Mouse (Mus musculus) lung, postnatal 0 days (tissue): ENCODE measurements around the gene Col6a6. TPM values are rescaled to one million over a fixed set of nuclear protein-coding genes. Genes with fewer than 3 reads are reported as not detected.
"Not testable (repeated sequence)": the region's sequence is repeated elsewhere in the genome, so short reads cannot be mapped to it uniquely, and the experiment has no call there.

Experiments
- ATAC-seq: fragments of 200-750 bp; cut with Nextera tagmentation; 2 replicates; pipeline ENCODE4 v1.8.0; 2017; ENCODE audit warnings: moderate library complexity
- DNase-seq: peaks from one replicate; pipeline ENCODE4 v3.0.0-alpha.2; 2016; ENCODE audit warnings: low spot score
- H3K27ac ChIP-seq: fragments of 300-500 bp; sonication (generic); 2 replicates; pipeline ENCODE4 v1.5.1; 2014; ENCODE audit warnings: antibody characterized with exemption, mild to moderate bottlenecking, low read length, mixed read lengths
- H3K27me3 ChIP-seq: fragments of 300-500 bp; sonication (generic); replicated peaks from 2 replicates; pipeline ENCODE4 v1.6.1; 2014; ENCODE audit warnings: low read length, mixed read lengths; ENCODE audit not compliant: insufficient read depth
- H3K36me3 ChIP-seq: fragments of 300-500 bp; sonication (generic); 2 replicates; pipeline ENCODE4 v1.6.1; 2014; ENCODE audit warnings: low read length, mixed read lengths; ENCODE audit not compliant: insufficient read depth
- H3K4me1 ChIP-seq: fragments of 300-500 bp; sonication (generic); 2 replicates; pipeline ENCODE4 v1.6.1; 2014; ENCODE audit warnings: antibody characterized with exemption, low read depth, low read length, mixed read lengths; ENCODE audit not compliant: insufficient read depth
- H3K4me2 ChIP-seq: fragments of 300-500 bp; sonication (generic); replicated peaks from 2 replicates; pipeline ENCODE4 v1.6.1; 2014; ENCODE audit warnings: low read depth, mild to moderate bottlenecking, low read length, moderate library complexity, mixed read lengths
- H3K4me3 ChIP-seq: fragments of 300-500 bp; sonication (generic); 2 replicates; pipeline ENCODE4 v1.5.1; 2014; ENCODE audit warnings: low read depth, low read length
- H3K9ac ChIP-seq: fragments of 300-500 bp; sonication (generic); replicated peaks from 2 replicates; pipeline ENCODE4 v1.6.1; 2014; ENCODE audit warnings: low read depth, mild to moderate bottlenecking
- H3K9me3 ChIP-seq: fragments of 300-500 bp; sonication (generic); 2 replicates; pipeline ENCODE4 v1.6.1; 2016; ENCODE audit warnings: low read length, mixed read lengths
- CTCF ChIP-seq: IDR thresholded peaks from 2 replicates; pipeline ENCODE4 v1.5.1; 2016; ENCODE audit warnings: antibody characterized with exemption, mild to moderate bottlenecking
- EP300 ChIP-seq: IDR thresholded peaks from 2 replicates; pipeline ENCODE4 v1.6.1; 2016; ENCODE audit warnings: antibody characterized with exemption, mild to moderate bottlenecking, control low read depth
- WGBS: fragments of 180-500 bp; shearing (Covaris S2); extraction: QIAGEN DNeasy Blood & Tissue Kit; methylation state at CpG from one replicate; pipeline ENCODE4 v1.1.7; 2014; 5-methylcytosine and 5-hydroxymethylcytosine counted together
- polyA plus RNA-seq: library from polyadenylated mRNA; unstranded; fragments of >200 nt; fragmentation: Nextera tagmentation; extraction: Ambion mirVana; gene quantifications from 2 replicates; pipeline ENCODE4 v1.2.1, GENCODE M21; 2015

Col6a6 gene
- polyA plus RNA-seq, 1 experiment from 2014 or later: 0.07 TPM

DNA sequence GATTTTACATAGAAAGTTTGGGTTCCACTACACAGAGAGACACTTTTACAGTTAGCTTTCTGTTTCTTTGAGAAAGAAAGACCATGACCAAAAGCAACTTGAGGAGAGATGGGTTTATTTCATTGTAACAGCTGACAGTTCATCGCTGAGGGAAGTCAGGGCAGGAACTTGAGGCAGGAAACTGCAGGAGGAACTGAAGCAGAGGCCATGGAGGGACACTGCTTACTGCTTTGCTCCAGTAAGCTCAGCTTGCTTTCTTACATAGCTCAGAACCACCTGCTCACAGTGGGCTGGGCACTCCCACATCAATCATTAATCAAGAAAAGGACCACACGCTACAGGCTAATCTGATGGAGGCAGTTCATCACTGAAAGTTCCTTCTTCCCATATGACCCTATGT lies 171.8 kb downstream of the Col6a6 start:
- H3K9me3 ChIP-seq: no peaks in the 10 kb centered on the region
- H3K27ac ChIP-seq: no peak overlapping the region
- no peak overlapping the region for H3K4me3 ChIP-seq
- DNase-seq (no peak), ATAC-seq (no peak)
- H3K9ac ChIP-seq: no peak overlapping the region
- H3K36me3 ChIP-seq: peaks cover 24% of the 10 kb centered on the region; the same call in 1 of the 2 replicates
- TF ChIP-seq CTCF (no peak), EP300 (no peak)
- H3K4me2 ChIP-seq: no peak overlapping the region
- WGBS: 65% methylated on average over 2 of the region's 2 CpGs
- no peaks in the 10 kb centered on the region for H3K4me1 ChIP-seq
- no peaks in the 10 kb centered on the region for H3K27me3 ChIP-seq

DNA sequence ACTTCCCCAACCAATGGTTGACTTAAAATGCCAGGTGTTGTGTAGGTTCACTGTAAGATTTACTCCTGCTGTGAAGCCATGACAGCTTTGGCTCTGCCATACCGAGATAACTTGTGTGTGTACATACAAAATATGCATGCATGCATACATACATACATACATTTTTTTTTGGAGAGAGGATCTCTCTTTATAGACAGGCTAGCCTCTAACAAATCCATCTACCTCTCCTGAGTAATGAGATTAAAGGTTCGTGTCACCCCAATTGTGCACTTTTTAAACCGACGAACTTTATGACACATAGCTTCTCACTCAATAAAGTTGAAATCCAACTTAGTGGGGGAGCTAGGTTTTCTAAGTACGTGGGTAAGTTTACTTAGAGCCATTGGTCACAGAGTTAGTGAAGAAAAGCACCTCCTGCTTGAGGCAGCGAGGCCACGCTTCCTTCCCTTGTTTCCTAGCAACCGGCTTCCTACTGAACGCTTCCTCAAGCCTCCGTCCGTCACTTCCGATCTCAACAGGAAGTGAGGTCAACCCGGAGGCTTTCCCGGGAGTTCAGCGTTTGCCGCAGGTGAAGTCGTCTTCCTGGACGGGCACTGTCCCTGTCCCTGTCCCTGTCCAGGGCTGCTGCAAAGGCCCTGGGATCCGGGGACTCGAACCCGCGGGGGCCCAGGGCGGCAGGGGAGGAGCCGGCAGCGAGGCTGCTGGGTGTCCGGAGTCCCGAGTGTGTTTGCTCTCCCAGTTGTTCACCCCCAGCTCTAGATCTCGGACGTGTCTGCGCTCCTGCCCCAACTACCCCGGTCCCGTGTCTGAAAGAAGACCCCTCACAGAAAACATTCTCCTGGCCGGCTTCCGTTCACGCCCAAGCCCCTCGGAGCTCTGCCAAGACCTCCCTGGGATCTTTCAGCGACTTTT lies 185.2 kb downstream of the Col6a6 start, which contains the start of gene Pik3r4:
TSS of gene Pik3r4 (plus strand) at position 519 of the 912 bp plus-strand sequence.
- no peaks in the 10 kb centered on the region for H3K9me3 ChIP-seq
- peak within 1 kb of the TSS; percentile 70 for H3K4me2 ChIP-seq
- no peaks in the 10 kb centered on the region for H3K27me3 ChIP-seq
- H3K9ac ChIP-seq: peak within 1 kb of the TSS; percentile 88
- 6% methylated on average over 37 of the region's 37 CpGs for WGBS
- peak; percentile 97 for ATAC-seq
- H3K36me3 ChIP-seq: no peaks in the 10 kb centered on the region
- H3K27ac ChIP-seq: peak within 1 kb of the TSS; percentile 72
- peak within 1 kb of the TSS; percentile 86 for H3K4me3 ChIP-seq
- H3K4me1 ChIP-seq: peaks cover 4% of the 10 kb centered on the region; the same call in 1 of the 2 replicates
- TF ChIP-seq CTCF: no peak
- no peak for TF ChIP-seq EP300
- DNase-seq: peak; percentile 98

DNA sequence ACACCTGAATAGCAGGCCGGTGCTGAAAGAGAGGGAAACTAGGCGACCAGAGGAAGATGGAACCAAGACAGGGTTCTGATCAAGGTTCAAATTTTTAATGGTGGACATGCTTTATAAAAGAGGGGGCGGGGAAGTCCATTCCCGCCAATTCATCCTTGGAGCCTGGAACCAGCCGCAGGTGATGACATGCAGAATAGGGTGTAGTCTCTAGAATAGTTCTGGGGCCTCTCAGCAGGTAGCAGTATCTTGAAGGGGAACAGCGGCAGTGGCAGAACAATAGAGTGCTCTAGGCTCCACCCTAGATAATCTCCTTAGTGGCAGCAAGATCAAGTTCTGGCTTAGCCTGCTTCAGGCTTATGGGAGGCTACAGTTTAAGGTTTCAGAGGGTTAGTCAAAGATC lies 186.6 kb downstream of the Col6a6 start:
- H3K36me3 ChIP-seq, H3K27ac ChIP-seq, DNase-seq, H3K27me3 ChIP-seq, H3K9me3 ChIP-seq, ATAC-seq, H3K4me2 ChIP-seq, H3K4me1 ChIP-seq, H3K4me3 ChIP-seq, H3K9ac ChIP-seq: not testable (repeated sequence)
- WGBS: 80% methylated on average over 6 of the region's 6 CpGs

Other genes with a start within 250 kb of the Col6a6 start
- 16.4 and 17.6 TPM in 2 replicates for gene Pik3r4, start 185.2 kb downstream of the Col6a6 start, polyA plus RNA-seq
- 0.21 and 0.30 TPM in 2 replicates for gene Col6a5, start 132.5 kb upstream of the Col6a6 start, polyA plus RNA-seq